Mouse (Mus musculus): ENCODE measurements around the gene Fmo2. TPM values are rescaled to one million over a fixed set of nuclear protein-coding genes. Genes with fewer than 3 reads are reported as not detected.

Fmo2 gene
- not detected for polyA plus RNA-seq (2012; fragmentation: generic; extraction: Trizol)
- long read RNA-seq, experiment 1: 0 reads
- long read RNA-seq, experiment 2: 0 reads

DNA sequence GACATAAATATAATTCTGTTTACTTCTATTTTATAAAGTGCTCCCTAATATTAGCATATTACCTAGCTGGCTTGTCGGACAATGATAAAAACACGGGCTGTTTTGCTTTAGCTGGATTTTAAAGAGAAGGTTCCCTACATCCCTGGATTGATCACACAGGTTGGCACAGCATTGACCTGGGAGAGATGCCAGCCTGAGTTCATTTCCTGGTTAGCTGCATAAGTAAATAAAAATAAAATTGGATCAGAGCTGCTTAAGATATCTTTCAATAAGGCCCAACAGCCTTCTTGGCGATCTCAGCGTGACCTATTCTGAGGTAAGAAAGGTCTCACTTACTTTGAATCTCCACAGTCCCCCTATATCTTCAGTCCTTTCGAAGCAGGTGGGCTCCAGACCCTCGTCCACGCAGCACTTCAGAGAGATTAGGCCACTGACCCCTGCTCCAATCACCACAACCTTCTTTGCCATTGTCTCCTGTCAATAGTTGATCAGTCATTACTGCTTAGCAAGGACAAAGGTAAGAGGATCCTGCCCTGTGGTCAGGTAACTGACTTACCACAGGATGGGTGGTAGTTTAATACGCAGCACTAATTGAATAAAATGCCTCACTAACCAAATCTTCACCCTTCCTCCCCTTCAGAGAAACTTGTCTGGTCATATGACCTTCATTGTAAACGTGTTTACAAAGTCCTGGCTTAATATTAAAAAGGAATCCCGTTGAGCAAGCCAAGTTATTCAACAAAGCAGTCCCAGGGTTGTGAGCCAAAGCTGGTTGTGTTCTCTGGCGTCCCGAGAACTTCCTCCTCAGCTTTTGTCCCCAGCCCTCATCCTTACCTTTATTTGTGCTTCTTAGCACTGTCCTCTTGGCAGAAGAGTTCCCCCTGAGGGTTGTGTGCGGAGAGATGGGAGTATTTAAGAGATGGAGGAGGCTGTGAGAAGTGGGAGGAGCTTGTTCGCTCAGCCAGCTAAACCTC, at the start of gene Fmo2:
Gene Fmo2 (minus strand): TSS at position 889 of the 974 bp plus-strand sequence.
- Histone ChIP-seq H3K36me3 (ENCODE audit: control insufficient read depth, insufficient read depth) (no peaks in the 10 kb centered on the region), H3K4me3 (ENCODE audit: insufficient read depth, poor library complexity, severe bottlenecking) (no peak within 1 kb of the TSS), H3K79me3 (ENCODE audit: low read depth) (no peaks in the 10 kb centered on the region), H3K79me2 (ENCODE audit: control insufficient read depth, insufficient read depth) (no peaks in the 10 kb centered on the region), H3ac (ENCODE audit: control insufficient read depth, insufficient read length, low read depth) (no peak within 1 kb of the TSS), H3K27me3 (ENCODE audit: control insufficient read depth, insufficient read depth, insufficient read length) (peaks cover 3% of the 10 kb centered on the region)
- TF ChIP-seq MYOG (IDR thresholded peaks at IDR 0.05; ENCODE audit: control insufficient read depth, extremely low read depth, insufficient read length): no peak
- no peak for TF ChIP-seq CTCF (IDR thresholded peaks at IDR 0.05; ENCODE audit: control insufficient read depth, insufficient read depth, insufficient read length)
- no peak for TF ChIP-seq USF1 (IDR thresholded peaks at IDR 0.05; ENCODE audit: low read depth)
- no peak for TF ChIP-seq FOSL1 (IDR thresholded peaks at IDR 0.05; ENCODE audit: insufficient read depth, low read length, poor library complexity, severe bottlenecking)
- TF ChIP-seq MAX (IDR thresholded peaks at IDR 0.05): no peak
- TF ChIP-seq CEBPB (IDR thresholded peaks at IDR 0.05; ENCODE audit: low read depth): no peak
- TF ChIP-seq MYOD1 (IDR thresholded peaks at IDR 0.05; ENCODE audit: control insufficient read depth, insufficient read length, low read depth): no peak

DNA sequence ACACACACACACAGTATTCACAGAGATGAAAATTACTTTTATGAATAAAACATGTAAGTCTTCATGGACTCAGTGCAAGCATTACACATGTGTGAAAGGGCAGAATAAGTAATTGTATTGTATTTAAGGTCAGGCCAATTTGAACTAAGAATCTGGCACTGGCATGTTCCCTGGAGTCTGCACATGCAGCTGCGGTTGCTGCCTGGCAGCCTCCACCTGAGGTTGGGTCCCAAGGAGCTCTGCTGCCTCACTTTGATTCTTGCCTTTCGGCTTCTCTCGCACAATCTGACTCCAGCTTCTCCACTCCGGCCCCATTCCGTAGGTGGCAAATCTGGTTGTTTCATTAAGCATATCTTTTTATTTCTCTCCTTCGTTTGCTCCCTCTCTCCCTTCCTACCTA, 49.4 kb upstream of the Fmo2 start:
- H3K4me3 ChIP-seq (ENCODE audit: insufficient read depth, poor library complexity, severe bottlenecking): no peak overlapping the region
- no peaks in the 10 kb centered on the region for H3K79me3 ChIP-seq (ENCODE audit: low read depth)
- H3K79me2 ChIP-seq (ENCODE audit: control insufficient read depth, insufficient read depth): no peaks in the 10 kb centered on the region
- no peak overlapping the region for H3ac ChIP-seq (ENCODE audit: control insufficient read depth, insufficient read length, low read depth)
- H3K27me3 ChIP-seq (ENCODE audit: control insufficient read depth, insufficient read depth, insufficient read length): peaks cover 3% of the 10 kb centered on the region
- TF ChIP-seq MYOD1 (IDR thresholded peaks at IDR 0.05; ENCODE audit: control insufficient read depth, insufficient read length, low read depth) (no peak), USF1 (IDR thresholded peaks at IDR 0.05; ENCODE audit: low read depth) (no peak), MYOG (IDR thresholded peaks at IDR 0.05; ENCODE audit: control insufficient read depth, extremely low read depth, insufficient read length) (no peak), CTCF (IDR thresholded peaks at IDR 0.05; ENCODE audit: control insufficient read depth, insufficient read depth, insufficient read length) (no peak)
- H3K36me3 ChIP-seq (ENCODE audit: control insufficient read depth, insufficient read depth): no peaks in the 10 kb centered on the region

DNA sequence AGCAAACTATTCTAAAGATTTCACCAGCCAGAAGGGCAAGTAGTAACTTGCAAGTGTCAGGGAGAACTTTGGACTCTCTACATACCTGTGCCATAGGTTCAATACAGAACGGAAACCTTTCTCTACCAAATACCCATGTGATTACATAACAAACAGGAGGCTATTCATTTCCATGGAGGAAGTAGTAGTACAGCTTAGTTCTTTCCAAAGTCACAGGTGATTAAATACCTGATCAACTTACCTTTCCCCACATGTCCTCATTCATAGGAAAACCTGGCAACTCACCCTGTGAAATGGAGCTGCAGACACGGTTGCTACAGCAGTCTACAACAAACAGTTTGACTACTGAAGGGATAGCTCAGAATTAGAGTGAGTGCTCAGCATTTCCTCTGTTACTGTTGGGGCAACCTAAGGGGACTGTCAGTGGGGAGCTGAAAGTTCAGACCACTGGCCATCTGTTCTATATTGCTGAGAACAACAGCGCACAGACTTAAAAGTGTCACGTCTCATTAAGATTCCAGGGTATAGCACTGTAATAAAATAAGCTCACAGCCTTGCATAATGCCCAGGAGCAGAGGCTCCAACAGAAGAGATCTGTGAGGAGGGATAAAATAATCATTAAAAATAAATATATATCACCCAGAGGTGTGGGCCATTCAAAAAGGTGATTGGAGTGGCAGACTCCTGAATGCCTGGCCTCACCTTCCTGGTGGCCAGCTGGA, 48.5 kb upstream of the Fmo2 start:
- Histone ChIP-seq H3K79me3 (ENCODE audit: low read depth) (no peaks in the 10 kb centered on the region), H3K27me3 (ENCODE audit: control insufficient read depth, insufficient read depth, insufficient read length) (peaks cover 3% of the 10 kb centered on the region), H3K79me2 (ENCODE audit: control insufficient read depth, insufficient read depth) (no peaks in the 10 kb centered on the region), H3ac (ENCODE audit: control insufficient read depth, insufficient read length, low read depth) (no peak overlapping the region), H3K4me3 (ENCODE audit: insufficient read depth, poor library complexity, severe bottlenecking) (no peak overlapping the region), H3K36me3 (ENCODE audit: control insufficient read depth, insufficient read depth) (no peaks in the 10 kb centered on the region)
- TF ChIP-seq USF1 (IDR thresholded peaks at IDR 0.05; ENCODE audit: low read depth) (no peak), MYOG (IDR thresholded peaks at IDR 0.05; ENCODE audit: control insufficient read depth, extremely low read depth, insufficient read length) (no peak), CTCF (IDR thresholded peaks at IDR 0.05; ENCODE audit: control insufficient read depth, insufficient read depth, insufficient read length) (no peak), FOSL1 (IDR thresholded peaks at IDR 0.05; ENCODE audit: insufficient read depth, low read length, poor library complexity, severe bottlenecking) (no peak), MAX (IDR thresholded peaks at IDR 0.05) (no peak), CEBPB (IDR thresholded peaks at IDR 0.05; ENCODE audit: low read depth) (no peak)

DNA sequence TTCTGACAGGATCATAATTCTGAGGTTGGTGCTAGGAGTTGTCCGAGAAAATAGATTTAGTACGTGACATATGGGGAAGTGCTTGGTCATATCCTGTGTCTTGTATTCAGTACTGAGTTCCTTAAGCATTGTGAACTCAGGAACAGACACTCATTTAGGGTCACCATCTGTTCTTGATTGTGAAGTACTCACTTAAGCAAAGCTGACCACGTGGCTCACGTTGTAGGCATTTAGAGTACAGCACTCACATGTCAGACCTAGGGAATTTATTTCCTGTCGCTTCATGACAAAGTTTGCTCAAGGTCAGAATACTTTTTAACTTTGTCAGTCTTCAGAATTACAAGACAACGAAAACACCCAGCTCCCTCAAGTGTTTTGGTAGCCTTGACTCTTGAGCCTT, 45.2 kb upstream of the Fmo2 start:
- Histone ChIP-seq H3ac (ENCODE audit: control insufficient read depth, insufficient read length, low read depth) (no peak overlapping the region), H3K36me3 (ENCODE audit: control insufficient read depth, insufficient read depth) (no peaks in the 10 kb centered on the region), H3K79me3 (ENCODE audit: low read depth) (no peaks in the 10 kb centered on the region), H3K4me3 (ENCODE audit: insufficient read depth, poor library complexity, severe bottlenecking) (no peak overlapping the region), H3K79me2 (ENCODE audit: control insufficient read depth, insufficient read depth) (no peaks in the 10 kb centered on the region), H3K27me3 (ENCODE audit: control insufficient read depth, insufficient read depth, insufficient read length) (peaks cover 3% of the 10 kb centered on the region)
- TF ChIP-seq MYOD1 (IDR thresholded peaks at IDR 0.05; ENCODE audit: control insufficient read depth, insufficient read length, low read depth) (no peak), MYOG (IDR thresholded peaks at IDR 0.05; ENCODE audit: control insufficient read depth, extremely low read depth, insufficient read length) (no peak), CEBPB (IDR thresholded peaks at IDR 0.05; ENCODE audit: low read depth) (no peak), CTCF (IDR thresholded peaks at IDR 0.05; ENCODE audit: control insufficient read depth, insufficient read depth, insufficient read length) (no peak), USF1 (IDR thresholded peaks at IDR 0.05; ENCODE audit: low read depth) (no peak), FOSL1 (IDR thresholded peaks at IDR 0.05; ENCODE audit: insufficient read depth, low read length, poor library complexity, severe bottlenecking) (no peak), MAX (IDR thresholded peaks at IDR 0.05) (no peak)

DNA sequence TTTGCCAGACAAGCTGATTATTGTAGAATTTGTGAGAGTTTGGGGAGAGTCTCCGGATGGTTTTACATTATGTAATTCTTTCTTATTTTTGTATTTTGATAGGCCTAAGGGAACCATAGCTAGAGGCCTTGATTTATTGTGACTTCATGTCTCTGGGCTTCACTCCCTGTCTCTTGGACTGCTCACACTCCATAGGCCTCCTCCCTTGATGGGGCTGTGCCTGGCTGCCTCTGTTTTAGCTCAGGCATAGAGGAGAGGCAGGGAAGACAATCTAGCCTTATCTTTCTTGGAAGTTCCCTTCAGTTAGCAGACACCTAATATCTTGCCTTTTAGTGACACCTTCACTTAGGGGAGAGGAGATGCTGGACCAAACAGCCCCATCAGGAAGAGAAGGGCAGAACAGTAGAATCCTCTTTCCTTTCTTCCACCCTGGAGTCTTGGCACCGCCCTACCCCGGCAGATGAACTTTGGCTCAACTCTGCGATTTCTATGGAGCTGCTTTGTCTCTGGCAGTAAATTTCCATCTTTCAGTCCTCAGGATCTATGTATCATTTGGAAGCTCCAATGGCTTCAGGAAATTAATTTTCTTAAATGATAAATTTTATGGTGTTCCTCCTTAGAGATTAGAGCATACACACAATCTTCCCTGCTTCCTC, 40.3 kb upstream of the Fmo2 start:
- H3K27me3 ChIP-seq (ENCODE audit: control insufficient read depth, insufficient read depth, insufficient read length): peaks cover 1% of the 10 kb centered on the region
- H3K4me3 ChIP-seq (ENCODE audit: insufficient read depth, poor library complexity, severe bottlenecking): no peak overlapping the region
- no peak overlapping the region for H3ac ChIP-seq (ENCODE audit: control insufficient read depth, insufficient read length, low read depth)
- TF ChIP-seq USF1 (IDR thresholded peaks at IDR 0.05; ENCODE audit: low read depth): no peak
- H3K79me2 ChIP-seq (ENCODE audit: control insufficient read depth, insufficient read depth): no peaks in the 10 kb centered on the region
- no peaks in the 10 kb centered on the region for H3K79me3 ChIP-seq (ENCODE audit: low read depth)
- H3K36me3 ChIP-seq (ENCODE audit: control insufficient read depth, insufficient read depth): no peaks in the 10 kb centered on the region
